Mouse (Mus musculus): ENCODE measurements at regions not wholly inside any gene's neighbourhood (a gene's known extent, or its start where the extent isn't known, plus 50 kb on each side); places are given as distances from the start of the nearest gene placed in this dataset.

DNA sequence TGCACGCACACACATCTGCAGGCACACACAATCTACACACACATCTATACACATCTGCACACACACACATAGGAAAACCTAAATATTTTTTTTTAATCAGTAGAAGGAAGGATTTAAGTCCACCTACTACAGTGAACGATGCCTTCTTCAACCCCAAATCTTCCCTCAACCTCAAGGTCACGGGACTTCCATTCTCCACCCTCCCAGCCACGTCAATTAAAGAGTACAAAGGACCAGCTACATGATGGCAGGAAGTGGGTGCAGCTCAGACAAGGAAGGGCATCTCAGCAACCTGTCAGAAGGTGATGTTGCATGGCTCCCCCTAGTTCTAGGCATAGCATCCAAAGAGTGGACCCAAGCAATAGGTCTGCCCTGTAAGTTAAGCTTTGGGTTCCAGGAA, 408.5 kb downstream of the Sox9 start:
- TF ChIP-seq POLR2A (IDR thresholded peaks at IDR 0.05; ENCODE audit: borderline replicate concordance, insufficient read depth, low read length) (no peak), CTCF (IDR thresholded peaks at IDR 0.05; ENCODE audit: borderline replicate concordance, insufficient read depth, low read depth, low read length) (no peak)

Measured in cerebellum, adult 2 months (tissue).